ENCODE assay signal across 15 mouse cellular contexts in the genomic region with DNA sequence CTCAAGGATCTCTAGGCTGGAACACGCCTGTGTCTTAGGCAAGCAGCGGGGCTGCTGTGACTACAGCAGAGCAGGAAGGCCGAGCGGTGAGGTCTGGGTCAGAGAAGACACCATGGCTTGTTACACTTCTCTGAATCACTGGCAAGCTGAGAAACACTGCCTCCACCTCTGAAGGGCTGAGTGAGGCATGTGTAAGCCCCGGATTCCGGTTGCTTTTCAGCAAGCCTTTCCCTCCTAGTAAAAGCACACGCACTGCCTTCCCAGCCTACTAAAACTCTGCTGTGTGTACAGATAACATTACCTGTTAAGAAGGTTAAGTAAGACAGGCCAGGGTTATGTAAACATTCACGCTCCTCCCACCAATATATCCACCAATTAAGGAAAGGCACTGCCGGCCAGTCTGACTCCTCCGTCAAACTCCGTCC. TPM values are rescaled to one million over a fixed set of nuclear protein-coding genes. Genes with fewer than 3 reads are reported as not detected.
DNase-seq lines count a peak whose midpoint lies in the region; TF ChIP-seq lines count a peak whose summit lies in the region.
"Had no signal": no experiment of that assay in that cellular context is flagged by ENCODE, and none has a peak within 500 bp of the region (broad histone marks: within the 10 kb centered on the region; RNA-seq: fewer than 3 reads in every experiment).

A gene (plus strand): TSS at position 397 of the 425 bp plus-strand sequence.

- WGBS in liver, adult 2 months: 16% methylated on average over 11 of the region's 11 CpGs
- 10% methylated on average over 11 of the region's 11 CpGs for WGBS in large intestine, adult 2 months

- H3K79me2 ChIP-seq in liver, adult 2 months (ENCODE audit: control insufficient read depth, insufficient read depth, low read length): peaks cover 4% of the 10 kb centered on the region; the same call in 1 of the 2 replicates

- peak within 1 kb of the TSS; percentile 98 for H3K27ac ChIP-seq in liver, adult 2 months (replicated peaks; ENCODE audit: insufficient read depth, low read depth, low read length)
- H3K27ac ChIP-seq: embryonic facial prominence, embryonic 13.5 days; limb, embryonic 15.5 days had no signal

- H3K9ac ChIP-seq in liver, adult 2 months (ENCODE audit: low read depth, low read length): peak within 1 kb of the TSS; percentile 79
- H3K9ac ChIP-seq: embryonic facial prominence, embryonic 13.5 days; limb, embryonic 15.5 days had no signal

- peak within 1 kb of the TSS; percentile 64 for H3K4me3 ChIP-seq in liver, adult 2 months (ENCODE audit: insufficient read depth, low read depth, low read length)
- H3K4me3 ChIP-seq: embryonic facial prominence, embryonic 13.5 days; limb, embryonic 15.5 days had no signal

- TF ChIP-seq CTCF in liver, adult 2 months (IDR thresholded peaks at IDR 0.05; ENCODE audit: low read depth, low read length): no peak

- H3K36me3 ChIP-seq in liver, adult 2 months (ENCODE audit: control insufficient read depth, insufficient read depth, low read length): peaks cover 1% of the 10 kb centered on the region; the same call in 1 of the 2 replicates
- H3K36me3 ChIP-seq: embryonic facial prominence, embryonic 13.5 days; limb, embryonic 15.5 days had no signal

- H3K27me3 ChIP-seq in liver, adult 2 months (ENCODE audit: control insufficient read depth, insufficient read depth, low read length): no peaks in the 10 kb centered on the region
- H3K27me3 ChIP-seq: embryonic facial prominence, embryonic 13.5 days; limb, embryonic 15.5 days had no signal

- H3K4me1 ChIP-seq in liver, adult 2 months (ENCODE audit: control insufficient read depth, insufficient read depth, low read length): peaks cover 7% of the 10 kb centered on the region
- H3K4me1 ChIP-seq: embryonic facial prominence, embryonic 13.5 days; limb, embryonic 15.5 days had no signal

- peak; percentile 98 for DNase-seq in liver, adult 2 months (ENCODE audit: extremely low read depth, low read depth, low spot score)
- no peak for DNase-seq in liver
- DNase-seq in kidney, adult 18-20 months: peak; percentile 17
- DNase-seq in large intestine, adult 2 months (ENCODE audit: low read depth, low spot score): no peak
- DNase-seq in yolk sac, embryonic 10.5 days (ENCODE audit: low spot score): peak; percentile 26
- no peak for DNase-seq in layer of hippocampus, postnatal 10 days (ENCODE audit: low spot score in 2 of 2)
- no peak for DNase-seq in neural tube, embryonic 10.5 days (ENCODE audit: extremely low spot score, low spot score)
- no peak for DNase-seq in cerebellum, postnatal 10 days
- DNase-seq: cerebellum, adult 9-11 months; heart, postnatal 14 days had no signal

- peak; percentile 57; the same call in 1 of the 2 replicates for TF ChIP-seq POLR2A in liver, adult 2 months (IDR thresholded peaks at IDR 0.05; ENCODE audit: extremely low read depth, insufficient read depth, low read length)

RNA-seq across cellular contexts. Expression of the gene that starts here (rescaled TPM):
- 212 and 304 TPM in 2 replicates for total RNA-seq in liver, adult 2 months (2014; rRNA removed)
- 49.8 and 66.9 TPM in 2 replicates for polyA plus RNA-seq in liver, adult 2 months (2012; rRNA removed)
- 3.8 and 10.2 TPM in 2 replicates for polyA plus RNA-seq in large intestine, adult 2 months (2012; rRNA removed)
- not detected for total RNA-seq in layer of hippocampus, postnatal 10 days (2021)
- total RNA-seq: gastrocnemius, postnatal 4 days; megakaryocyte, adult 5-6 weeks had no signal
- polyA plus RNA-seq: forebrain, embryonic 16.5 days had no signal

Comparison
In these comparisons a context has a peak if more than half of its experiments do, and no peak if none do; other contexts are left out.
1. RNA of the gene that starts here (total RNA-seq): 212 to 304 TPM in liver, adult 2 months; not detected in layer of hippocampus, postnatal 10 days; every median in the first group is over 100 times any median in the second.
2. DNase-seq: peak in liver, adult 2 months (single experiment), kidney, adult 18-20 months (single experiment) and yolk sac, embryonic 10.5 days (single experiment); none in liver (single experiment), large intestine, adult 2 months (single experiment), layer of hippocampus, postnatal 10 days (0 of 2), neural tube, embryonic 10.5 days (single experiment) and cerebellum, postnatal 10 days (0 of 2).